Mouse (Mus musculus): ENCODE measurements around the gene Pik3cb.

Gene Pik3cb

GRCm38 (mm10) chr9:99146855-99147735, 6.7 kb upstream of the Pik3cb start:
- no peak for DNase-seq (ENCODE audit: low read depth)

- no peak for DNase-seq (ENCODE audit: low read depth)
Observed at GRCm38 (mm10) chr9:99145756-99146155, 5.3 kb upstream of the Pik3cb start.

GRCm38 (mm10) chr9:99144416-99144989, 4.1 kb upstream of the Pik3cb start:
- no peak for DNase-seq (ENCODE audit: low read depth)

GRCm38 (mm10) chr9:99141618-99142017, 1.2 kb upstream of the Pik3cb start:
- no peak for DNase-seq (ENCODE audit: low read depth)

DNA sequence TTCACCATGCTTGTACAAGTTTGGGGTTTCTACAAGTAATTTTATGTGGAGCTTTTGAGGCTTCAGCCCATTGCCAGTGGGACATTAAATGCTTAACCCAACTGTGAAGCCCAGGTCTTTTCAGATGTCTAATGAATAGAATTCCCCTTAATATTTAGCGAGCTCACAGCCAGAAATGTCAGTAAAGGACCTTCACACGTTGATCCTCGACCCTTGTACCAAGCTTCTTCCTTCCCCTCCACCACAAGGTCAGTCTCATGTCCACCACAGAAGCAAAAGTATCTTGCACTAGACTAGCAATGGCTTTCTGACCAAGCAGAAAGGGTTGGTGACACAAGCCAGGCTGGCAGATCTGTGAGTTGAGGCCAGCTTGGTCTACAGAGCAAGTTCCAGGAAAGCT, 750 bp upstream of the Pik3cb start:
- DNase-seq (ENCODE audit: low read depth): peak; percentile 28

GRCm38 (mm10) chr9:99139194-99140023, 1.0 kb downstream of the Pik3cb start:
- DNase-seq (ENCODE audit: low read depth): peak; percentile 70

DNA sequence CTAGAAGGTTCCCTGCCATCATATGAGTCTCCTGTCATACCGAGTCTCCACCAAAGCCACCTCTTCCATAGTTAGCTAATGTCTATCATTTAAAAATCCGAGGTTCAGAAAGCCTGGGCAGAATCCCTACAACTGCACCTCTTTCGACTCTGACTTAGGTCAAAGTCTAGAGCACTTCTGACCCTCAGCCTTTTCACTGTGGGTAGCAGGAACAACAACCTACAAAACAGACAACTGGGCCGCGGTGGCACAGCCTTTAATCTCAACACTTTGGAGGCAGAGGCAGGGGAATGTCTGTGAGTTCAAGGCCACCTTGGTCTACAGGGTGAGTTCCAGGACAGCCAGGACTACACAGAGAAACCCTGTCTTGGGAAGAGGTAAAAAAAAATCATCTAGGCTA, 3.1 kb downstream of the Pik3cb start:
- no peak for DNase-seq (ENCODE audit: low read depth)

DNA sequence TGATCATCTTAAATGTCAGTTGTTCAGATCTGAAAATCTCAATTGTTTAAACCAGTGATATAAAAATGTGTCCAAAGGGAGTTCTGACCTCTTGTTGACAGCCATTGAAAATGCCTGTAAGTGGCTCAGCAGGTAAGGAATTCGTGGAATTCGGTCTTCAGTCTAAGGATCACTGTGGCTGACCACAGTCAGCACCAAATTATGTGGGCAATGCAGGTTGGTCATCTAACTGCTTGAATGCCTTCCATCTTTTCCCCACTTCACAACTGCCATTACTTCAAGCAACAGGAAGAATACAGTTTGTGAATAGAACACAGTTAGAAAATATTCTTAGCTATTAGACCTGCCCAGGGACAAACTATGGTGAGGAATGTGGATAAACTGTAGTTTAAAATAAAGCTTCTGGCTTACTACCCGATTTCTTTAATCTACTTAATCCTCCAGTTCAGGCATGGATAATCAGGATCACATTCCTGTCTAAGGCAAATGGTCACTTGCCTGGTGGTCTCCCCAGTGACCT, 8.4 kb downstream of the Pik3cb start:
- DNase-seq (ENCODE audit: low read depth): no peak

DNA sequence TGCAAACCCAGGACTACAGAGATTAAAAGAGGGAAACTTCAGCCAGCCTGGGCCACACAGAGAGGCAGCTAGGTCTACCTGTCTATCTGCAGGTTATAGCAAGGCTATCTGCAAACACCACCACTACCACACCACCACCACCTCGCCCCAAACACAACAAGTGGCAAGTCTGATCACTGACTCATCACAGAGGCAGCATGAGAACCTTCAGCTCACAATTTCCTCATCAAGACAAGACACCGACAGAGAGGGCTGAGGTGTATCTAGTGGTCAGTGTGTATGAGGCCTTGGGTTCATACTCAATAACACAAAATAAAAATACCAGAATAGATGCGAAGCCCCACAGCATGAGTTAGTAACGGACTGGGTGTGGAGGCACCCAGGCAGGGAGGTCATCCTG, 9.3 kb downstream of the Pik3cb start:
- DNase-seq (ENCODE audit: low read depth): peak; percentile 27

DNA sequence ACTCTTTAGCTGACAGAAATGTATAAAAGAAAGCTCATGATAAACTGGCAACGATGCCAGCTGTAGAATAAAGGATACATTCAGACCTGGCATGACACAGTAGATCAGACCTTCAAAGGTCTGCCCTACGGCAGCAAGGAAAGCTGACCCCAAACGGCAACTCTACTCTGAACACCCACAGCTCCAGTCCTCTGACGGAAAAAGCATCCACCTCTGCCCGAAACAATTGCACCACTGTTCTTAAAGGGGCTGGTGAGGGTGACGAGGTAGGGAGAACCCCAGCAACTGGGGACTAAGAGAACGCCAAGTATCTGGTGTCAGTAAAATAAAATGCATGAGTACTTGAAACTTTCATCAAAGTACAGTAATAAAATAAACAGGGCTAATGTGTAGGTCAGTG, 12.8 kb downstream of the Pik3cb start:
- DNase-seq (ENCODE audit: low read depth): no peak

DNA sequence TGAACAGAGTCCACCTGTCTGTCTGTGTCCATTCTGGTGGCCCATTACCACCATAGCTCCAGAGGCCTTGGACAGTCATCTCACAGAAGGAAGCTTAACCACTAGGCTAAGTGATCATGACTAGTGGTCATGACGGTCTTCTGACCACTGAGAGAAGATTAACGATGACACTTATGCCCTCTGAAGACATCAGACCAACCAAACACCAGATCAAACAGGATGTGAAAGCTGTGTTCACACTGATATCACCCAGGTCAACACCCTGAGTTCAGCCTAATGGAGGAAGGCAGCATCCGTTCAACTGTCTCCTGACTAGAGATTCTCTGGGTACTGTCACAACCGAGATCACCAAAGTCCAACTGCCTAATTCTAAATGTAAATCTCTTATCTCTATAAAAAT, 17.7 kb downstream of the Pik3cb start:
- peak; percentile 65 for DNase-seq (ENCODE audit: low read depth)

- no peak for DNase-seq (ENCODE audit: low read depth)
Observed at GRCm38 (mm10) chr9:99112409-99112808, 28.0 kb downstream of the Pik3cb start.

GRCm38 (mm10) chr9:99111085-99111484, 29.3 kb downstream of the Pik3cb start:
- DNase-seq (ENCODE audit: low read depth): no peak

GRCm38 (mm10) chr9:99110213-99110612, 30.2 kb downstream of the Pik3cb start:
- DNase-seq (ENCODE audit: low read depth): no peak

DNA sequence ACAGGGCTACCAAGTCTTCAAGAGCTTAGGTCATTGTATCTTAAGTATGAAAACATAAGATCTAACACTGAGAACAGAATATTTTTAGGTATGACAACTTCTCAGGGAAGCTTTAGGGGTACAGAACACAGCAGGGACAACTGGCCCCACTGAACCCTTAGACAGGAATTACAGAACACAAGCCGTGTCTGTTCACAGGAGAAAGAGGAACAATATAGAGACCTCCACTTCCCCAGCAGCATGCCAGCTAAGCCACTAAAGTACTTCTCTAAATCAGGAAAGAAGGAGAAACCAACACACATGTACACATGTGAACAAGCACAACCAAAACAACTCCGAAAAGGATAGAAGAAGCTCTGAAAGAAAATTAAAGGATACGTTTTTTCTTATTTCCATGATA, 30.8 kb downstream of the Pik3cb start:
- DNase-seq (ENCODE audit: low read depth): peak; percentile 57

DNA sequence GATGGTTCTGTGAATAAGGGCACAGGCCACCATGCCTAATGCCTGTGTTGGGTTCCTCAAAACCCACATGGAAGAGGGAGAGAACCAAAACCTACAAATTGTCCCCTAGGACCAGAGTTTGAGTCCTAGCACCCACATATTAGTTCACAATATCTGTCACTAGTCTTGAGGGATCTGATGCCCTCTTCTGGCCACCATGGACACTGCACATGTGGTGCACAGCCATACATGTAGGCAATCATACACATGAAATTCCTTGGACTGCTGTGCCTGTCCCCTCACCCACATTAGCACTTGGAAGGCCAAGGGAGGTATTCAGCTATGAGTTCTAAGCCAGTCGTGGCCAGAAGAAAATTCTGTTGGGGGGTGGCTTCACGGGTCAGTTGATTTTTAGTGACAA, 36.0 kb downstream of the Pik3cb start:
- DNase-seq (ENCODE audit: low read depth): no peak

DNA sequence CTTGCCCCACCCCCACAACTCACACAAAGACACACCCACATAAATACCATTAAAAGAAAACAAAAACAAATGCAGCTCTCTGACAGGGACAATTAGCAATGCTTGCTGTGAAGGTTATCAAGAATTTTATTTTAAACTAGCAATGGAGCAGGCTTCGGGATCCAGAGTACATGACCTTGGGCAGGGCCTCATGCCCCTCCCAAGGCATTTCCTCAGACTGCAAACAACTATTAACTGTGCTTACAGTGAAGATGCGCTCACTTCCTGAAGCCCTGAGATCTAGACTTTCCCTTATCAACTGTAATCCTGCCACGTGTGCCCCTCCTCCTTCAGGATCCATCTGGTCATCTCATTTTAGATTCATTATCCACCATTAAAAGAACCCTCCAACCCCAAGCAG, 36.6 kb downstream of the Pik3cb start:
- DNase-seq (ENCODE audit: low read depth): no peak

- DNase-seq (ENCODE audit: low read depth): no peak
Observed at GRCm38 (mm10) chr9:99098482-99099129, 41.8 kb downstream of the Pik3cb start.

GRCm38 (mm10) chr9:99097668-99098067, 42.8 kb downstream of the Pik3cb start:
- no peak for DNase-seq (ENCODE audit: low read depth)

GRCm38 (mm10) chr9:99095192-99095591, 45.2 kb downstream of the Pik3cb start:
- no peak for DNase-seq (ENCODE audit: low read depth)

GRCm38 (mm10) chr9:99090546-99090945, 49.9 kb downstream of the Pik3cb start:
- DNase-seq (ENCODE audit: low read depth): peak; percentile 56

- DNase-seq (ENCODE audit: low read depth): peak; percentile 70
Observed at GRCm38 (mm10) chr9:99089904-99090303, 50.5 kb downstream of the Pik3cb start.

Data from 416B (cell line).